Mouse (Mus musculus) erythroblast, embryonic 14.5 days (primary cell): ENCODE measurements around the gene Slc25a47.

Source experiments
- GATA1 ChIP-seq: IDR thresholded peaks from 2 replicates; pipeline ENCODE4 v1.6.1; 2012; ENCODE audit warnings: low read length, inconsistent platforms, mixed read lengths
- TAL1 ChIP-seq: IDR thresholded peaks from 3 replicates; pipeline ENCODE4 v1.6.1; 2012; ENCODE audit warnings: low read length, inconsistent platforms, mixed read lengths

DNA sequence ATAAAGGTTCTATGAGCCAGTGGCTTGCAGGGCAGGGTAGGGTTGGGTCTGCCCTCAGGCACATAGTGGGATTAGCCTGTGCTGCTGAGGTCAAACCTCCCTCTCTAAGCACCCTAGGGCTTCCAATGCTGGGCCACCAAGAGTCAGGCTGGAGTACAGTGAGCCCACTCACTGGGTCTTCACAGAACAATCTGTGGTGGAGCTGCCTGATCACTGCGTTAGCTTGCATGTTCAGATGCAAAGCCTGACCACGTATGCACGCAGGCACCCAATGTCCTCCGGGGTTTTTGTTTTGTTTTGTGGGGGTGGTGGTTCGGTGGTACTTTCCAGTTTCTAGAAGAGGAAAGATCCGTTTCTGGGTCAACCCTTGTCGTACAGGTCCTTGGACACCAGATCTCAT is 21.3 kb downstream of the Slc25a47 start:
- no peak for TF ChIP-seq TAL1
- TF ChIP-seq GATA1, result no peak
